Mouse (Mus musculus): ENCODE measurements around the gene Apex2.
"Not testable (repeated sequence)": the region's sequence is repeated elsewhere in the genome, so short reads cannot be mapped to it uniquely, and the experiment has no call there.

Gene Apex2

DNA sequence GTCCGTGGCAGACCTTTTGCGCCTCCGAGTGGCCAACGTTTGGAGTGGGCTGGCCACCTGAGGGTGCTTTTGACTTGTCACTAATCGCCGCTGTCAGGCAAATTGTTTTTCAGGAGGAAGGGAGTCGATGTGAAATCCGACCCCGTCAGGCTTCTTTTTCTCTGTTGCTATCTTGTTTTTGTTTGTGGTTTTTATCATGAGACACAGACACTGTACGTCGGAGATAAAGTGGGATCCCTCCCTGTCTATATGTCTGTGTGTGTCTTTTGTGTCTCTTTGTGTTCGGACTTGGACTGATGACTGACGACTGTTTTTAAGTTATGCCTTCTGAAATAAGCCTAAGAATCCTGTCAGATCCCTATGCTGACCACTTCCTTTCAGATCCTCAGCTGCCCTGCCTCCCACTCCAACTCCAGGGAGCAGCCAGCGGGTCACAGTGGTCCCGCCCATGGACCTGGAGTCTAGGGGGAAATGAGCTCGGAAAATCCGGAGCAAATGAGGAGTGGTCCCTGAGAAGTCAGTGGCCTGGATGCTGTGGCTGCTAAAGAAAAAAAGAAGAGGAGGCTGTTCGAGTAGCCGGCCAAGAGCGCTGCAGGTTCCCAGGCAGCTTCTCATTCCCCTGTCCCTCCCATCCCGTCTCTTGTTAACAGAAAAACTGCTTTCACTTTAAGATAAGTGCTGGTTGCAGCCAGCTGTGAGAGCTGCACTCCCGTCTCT lies 103.2 kb downstream of the Apex2 start:
- not testable (repeated sequence) for DNase-seq

DNA sequence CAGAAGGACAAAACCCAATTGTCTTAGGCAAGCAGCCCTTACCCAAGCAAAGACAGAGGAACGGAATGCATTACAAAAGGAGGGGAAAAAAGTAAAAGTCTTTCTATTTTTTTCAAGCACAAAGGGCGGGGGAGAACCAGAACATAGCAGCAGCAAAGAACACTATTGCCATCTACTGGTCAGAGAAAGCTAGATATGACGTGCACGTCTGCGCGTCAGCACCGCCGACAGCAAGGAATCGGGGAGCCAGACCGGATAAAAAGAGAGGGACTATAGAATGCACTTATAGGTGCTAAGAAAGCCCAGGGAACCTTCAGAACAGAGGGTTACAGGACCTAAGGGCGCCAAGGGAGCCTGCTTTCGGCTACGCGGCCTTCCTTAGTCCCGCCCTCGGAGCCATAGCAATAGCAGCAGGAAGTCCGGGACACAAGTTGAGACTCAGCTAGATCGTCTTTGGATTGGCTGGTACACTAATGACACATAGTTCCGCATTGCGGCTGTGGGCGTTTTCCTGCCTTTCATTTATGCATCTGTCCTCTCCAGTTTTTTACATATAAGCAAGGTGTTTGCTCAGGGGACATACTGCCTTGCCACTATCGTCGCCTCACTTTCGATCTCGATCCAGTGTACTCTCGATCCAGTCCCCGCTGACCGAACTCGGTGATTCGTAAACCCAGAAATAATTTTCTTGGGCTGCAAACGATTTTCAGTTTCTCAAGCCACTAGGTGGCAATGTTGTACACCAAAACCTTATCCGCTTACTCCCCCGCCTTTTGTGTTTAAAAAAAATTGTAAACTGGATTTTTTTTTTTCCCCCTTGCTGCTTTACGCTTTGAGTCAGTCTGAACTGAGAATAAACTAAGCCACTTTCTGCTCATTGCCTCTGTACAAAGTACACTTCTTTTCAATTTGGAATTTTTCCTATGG lies 111.6 kb downstream of the Apex2 start:
- DNase-seq, result peak; percentile 96

DNA sequence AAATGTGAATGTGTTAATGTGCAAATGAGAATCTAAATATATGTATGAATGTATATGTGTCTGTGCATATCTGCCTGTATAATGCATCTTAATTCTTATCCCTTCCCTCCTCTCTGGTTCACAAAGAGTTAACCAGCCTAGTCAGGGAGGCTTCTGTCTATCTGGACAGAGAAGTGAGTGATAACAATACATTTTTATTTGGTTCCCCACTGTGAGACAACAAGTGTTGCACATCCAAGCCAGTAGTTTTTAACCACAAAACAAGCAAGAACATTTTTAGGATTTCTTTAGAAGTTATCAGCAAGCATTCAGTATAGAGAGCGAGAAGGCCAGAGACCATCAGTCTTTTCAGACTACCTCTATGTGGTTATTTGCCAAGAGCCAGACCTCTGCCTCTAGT lies 118.3 kb downstream of the Apex2 start:
- DNase-seq, result no peak
